Mouse (Mus musculus): ENCODE measurements around the gene Chst4. TPM values are rescaled to one million over a fixed set of nuclear protein-coding genes. Genes with fewer than 3 reads are reported as not detected.

The Chst4 gene
- total and polyA plus RNA-seq, 3 experiments: not detected

DNA sequence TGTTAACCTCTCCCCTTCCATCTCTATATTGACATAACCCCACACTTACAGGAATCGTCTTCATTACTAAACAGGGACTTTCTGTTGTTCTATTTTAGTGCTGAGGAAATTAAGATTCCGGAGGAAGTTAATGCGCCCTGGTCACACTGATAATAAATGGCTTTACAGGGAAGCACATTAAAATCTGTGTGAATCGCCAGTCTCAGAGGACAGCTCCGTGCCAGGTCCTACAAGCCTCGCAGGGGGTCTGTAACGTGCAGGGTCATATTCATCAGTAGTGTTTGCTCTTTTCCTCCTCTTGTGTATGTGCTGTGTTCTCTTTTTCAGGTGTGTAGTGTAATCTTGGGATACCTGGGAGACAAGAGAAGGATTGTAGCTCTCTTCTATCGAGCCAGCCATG, 18.7 kb upstream of the Chst4 start:
- Histone ChIP-seq H3K4me3 (replicated peaks in 1 of 3; ENCODE audit: low read depth in 2 of 3, low read length in 2 of 3, poor library complexity in 1 of 3) (no peak overlapping the region), H3K36me3 (replicated peaks in 1 of 2; ENCODE audit: control insufficient read depth in 1 of 2, insufficient read depth in 1 of 2, low read length in 1 of 2) (no peaks in the 10 kb centered on the region), H3K4me2 (ENCODE audit: insufficient read depth, low read depth, poor library complexity, severe bottlenecking) (no peak overlapping the region), H3K27ac (ENCODE audit: insufficient read depth, low read depth) (no peak overlapping the region), H3K4me1 (ENCODE audit: control insufficient read depth in 1 of 2, insufficient read depth in 2 of 2) (peaks cover 0 to 5% of the 10 kb centered on the region in 2 experiments; a peak in 1 of 4 replicates), H3K27me3 (replicated peaks) (no peaks in the 10 kb centered on the region), H3K9me3 (replicated peaks; ENCODE audit: low read length) (peaks cover 4% of the 10 kb centered on the region), H3K79me2 (replicated peaks; ENCODE audit: control insufficient read depth, extremely low read depth, insufficient read depth, poor library complexity, severe bottlenecking) (no peaks in the 10 kb centered on the region; the same call in 1 of the 2 replicates), H3K9ac (ENCODE audit: insufficient read depth, low read depth) (no peak overlapping the region)
- no peak for DNase-seq (ENCODE audit: extremely low read depth)
- in situ Hi-C loops (cut with MboI; ENCODE audit: low pct_ligation_motif_present, low pct_unique_long_range_greater_than_20kb, low sequenced_read_pairs) (no loop called here), dilution Hi-C loops (cut with MboI; ENCODE audit: extremely low pct_ligation_motif_present, extremely low pct_unique_long_range_greater_than_20kb, low sequenced_read_pairs) (no loop called here)
- TF ChIP-seq MAFK (IDR thresholded peaks at IDR 0.05; ENCODE audit: insufficient replicate concordance, low read length) (no peak), PAX5 (IDR thresholded peaks at IDR 0.05; ENCODE audit: low read length) (no peak), BHLHE40 (IDR thresholded peaks at IDR 0.05; ENCODE audit: low read depth, low read length) (no peak), USF1 (IDR thresholded peaks at IDR 0.05; ENCODE audit: low read depth, low read length) (no peak), SIN3A (IDR thresholded peaks at IDR 0.05; ENCODE audit: low read length) (no peak), MXI1 (IDR thresholded peaks at IDR 0.05; ENCODE audit: low read depth, low read length) (no peak), E2F4 (IDR thresholded peaks at IDR 0.05; ENCODE audit: insufficient replicate concordance, low read depth, low read length) (no peak), NELFE (IDR thresholded peaks at IDR 0.05; ENCODE audit: low read depth, low read length) (no peak), NRF1 (IDR thresholded peaks at IDR 0.05; ENCODE audit: low read depth, low read length) (no peak), JUND (conservative IDR thresholded peaks at IDR 0.05; ENCODE audit: low read depth, low read length) (no peak), KAT2A (IDR thresholded peaks at IDR 0.05; ENCODE audit: insufficient replicate concordance, low read length) (no peak), ZC3H11A (IDR thresholded peaks at IDR 0.05; ENCODE audit: low read depth, low read length) (no peak), IRF4 (IDR thresholded peaks at IDR 0.05; ENCODE audit: low read depth, low read length) (no peak), ZKSCAN1 (IDR thresholded peaks at IDR 0.05; ENCODE audit: borderline replicate concordance, low read depth, low read length) (no peak), ETS1 (conservative IDR thresholded peaks at IDR 0.05; ENCODE audit: low read depth, low read length) (no peak), ZNF384 (IDR thresholded peaks at IDR 0.05; ENCODE audit: low read depth, low read length) (no peak), MAX (IDR thresholded peaks at IDR 0.05; ENCODE audit: low read length) (no peak), SMC3 (IDR thresholded peaks at IDR 0.05; ENCODE audit: low read depth, low read length) (no peak), RCOR1 (conservative IDR thresholded peaks at IDR 0.05; ENCODE audit: low read depth, low read length) (no peak)

DNA sequence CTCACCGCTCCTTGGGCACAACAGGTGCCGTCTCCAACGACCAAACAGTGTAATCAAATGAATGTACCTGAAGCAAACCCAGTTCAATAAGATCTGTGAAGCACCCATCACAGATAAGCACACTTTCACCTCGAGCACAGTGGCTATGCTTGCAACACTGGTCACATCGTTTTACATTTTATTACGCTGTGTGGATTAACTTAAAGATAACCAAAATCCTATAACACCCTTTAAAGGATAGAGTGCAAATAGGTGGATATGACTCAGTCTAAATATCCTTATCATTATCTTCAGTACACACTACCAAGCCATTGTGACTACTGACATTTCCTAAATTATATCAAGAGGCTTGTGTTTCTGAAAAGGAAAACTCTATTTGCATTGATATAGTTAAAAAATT, 11.7 kb upstream of the Chst4 start:
- DNase-seq (ENCODE audit: extremely low read depth): no peak
- Histone ChIP-seq H3K9me3 (replicated peaks; ENCODE audit: low read length) (no peaks in the 10 kb centered on the region), H3K79me2 (replicated peaks; ENCODE audit: control insufficient read depth, extremely low read depth, insufficient read depth, poor library complexity, severe bottlenecking) (no peaks in the 10 kb centered on the region), H3K4me1 (ENCODE audit: control insufficient read depth in 1 of 2, insufficient read depth in 2 of 2) (peaks cover 0 to 5% of the 10 kb centered on the region in 2 experiments; a peak in 1 of 4 replicates), H3K27me3 (replicated peaks) (no peaks in the 10 kb centered on the region), H3K9ac (ENCODE audit: insufficient read depth, low read depth) (no peak overlapping the region), H3K4me2 (ENCODE audit: insufficient read depth, low read depth, poor library complexity, severe bottlenecking) (no peak overlapping the region), H3K36me3 (replicated peaks in 1 of 2; ENCODE audit: control insufficient read depth in 1 of 2, insufficient read depth in 1 of 2, low read length in 1 of 2) (no peaks in the 10 kb centered on the region), H3K4me3 (replicated peaks in 1 of 3; ENCODE audit: low read depth in 2 of 3, low read length in 2 of 3, poor library complexity in 1 of 3) (no peak overlapping the region), H3K27ac (ENCODE audit: insufficient read depth, low read depth) (no peak overlapping the region)
- TF ChIP-seq USF2 (conservative IDR thresholded peaks at IDR 0.05; ENCODE audit: low read depth, low read length) (no peak), ELF1 (IDR thresholded peaks at IDR 0.05; ENCODE audit: low read depth, low read length) (no peak), PAX5 (IDR thresholded peaks at IDR 0.05; ENCODE audit: low read length) (no peak), USF1 (IDR thresholded peaks at IDR 0.05; ENCODE audit: low read depth, low read length) (no peak)
- in situ Hi-C loops (cut with MboI; ENCODE audit: low pct_ligation_motif_present, low pct_unique_long_range_greater_than_20kb, low sequenced_read_pairs) (no loop called here), dilution Hi-C loops (cut with MboI; ENCODE audit: extremely low pct_ligation_motif_present, extremely low pct_unique_long_range_greater_than_20kb, low sequenced_read_pairs) (no loop called here)
